Mouse (Mus musculus): ENCODE results near the gene Snrnp70. TPM values are rescaled to one million over a fixed set of nuclear protein-coding genes. Genes with fewer than 3 reads are reported as not detected.

Snrnp70 gene
- 305 and 308 TPM in 2 replicates for polyA plus RNA-seq (2016; fragmentation: Nextera tagmentation; extraction: Ambion mirVana)

DNA sequence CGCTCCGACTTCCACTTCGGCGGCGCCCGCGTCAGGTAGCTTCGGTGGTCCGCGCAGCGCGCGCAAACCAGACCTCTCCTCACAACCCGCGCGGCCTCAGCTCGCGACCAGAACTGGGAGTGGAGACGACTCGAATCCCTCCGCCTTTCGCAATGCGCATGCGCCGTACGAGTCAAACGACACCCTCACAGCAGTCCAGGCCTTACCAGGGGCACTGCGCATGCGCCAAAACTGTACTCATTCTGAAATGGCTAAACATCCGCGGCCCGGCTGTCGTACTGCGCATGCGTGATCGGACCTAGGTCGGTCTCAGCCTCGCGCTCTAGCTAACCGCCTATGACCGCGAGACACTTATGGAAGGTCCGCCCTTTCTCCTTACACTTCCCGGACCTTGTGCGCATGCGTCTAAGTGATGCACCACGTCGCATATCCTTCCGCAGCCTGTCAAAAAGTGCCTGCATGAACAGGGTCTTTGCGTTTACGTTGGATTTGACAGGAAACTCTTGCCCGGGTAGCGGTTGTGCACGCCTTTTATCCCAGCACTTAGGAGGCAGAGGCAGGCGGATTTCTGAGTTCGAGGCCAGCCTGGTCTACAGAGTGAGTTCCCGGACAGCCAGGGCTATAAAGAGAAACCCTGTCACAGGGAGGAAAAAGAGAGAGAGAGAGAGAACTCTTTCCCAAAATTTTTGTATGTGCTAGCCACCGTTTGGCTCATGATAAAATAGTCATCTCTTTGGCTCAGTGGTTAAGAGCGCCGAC, at the start of gene Snrnp70:
Gene Snrnp70 (minus strand): TSS at position 165 of the 759 bp plus-strand sequence.
- peak within 1 kb of the TSS; percentile 87 for H3K4me3 ChIP-seq
- no peaks in the 10 kb centered on the region for H3K27me3 ChIP-seq (ENCODE audit: low read depth, poor library complexity, severe bottlenecking)
- peaks cover 18% of the 10 kb centered on the region for H3K4me1 ChIP-seq
- WGBS: under 1% methylated on average over 60 of the region's 60 CpGs
- H3K36me3 ChIP-seq: peaks cover 38% of the 10 kb centered on the region
- DNase-seq (ENCODE audit: low spot score): peak; percentile 100
- H3K27ac ChIP-seq: peak within 1 kb of the TSS; percentile 98
- H3K9me3 ChIP-seq (replicated peaks): no peaks in the 10 kb centered on the region

GRCm38 (mm10) chr7:45443526-45444420, 48.2 kb upstream of the Snrnp70 start:
- H3K27ac ChIP-seq: no peak overlapping the region
- H3K4me3 ChIP-seq: no peak overlapping the region
- H3K9me3 ChIP-seq (replicated peaks): no peaks in the 10 kb centered on the region
- peaks cover 83% of the 10 kb centered on the region for H3K36me3 ChIP-seq
- no peaks in the 10 kb centered on the region for H3K27me3 ChIP-seq (ENCODE audit: low read depth, poor library complexity, severe bottlenecking)
- 85% methylated on average over 22 of the region's 22 CpGs for WGBS
- peaks cover 2% of the 10 kb centered on the region; the same call in 1 of the 2 replicates for H3K4me1 ChIP-seq
- no peak for DNase-seq (ENCODE audit: low spot score)

- Histone ChIP-seq H3K9me3 (replicated peaks) (no peaks in the 10 kb centered on the region), H3K27me3 (ENCODE audit: low read depth, poor library complexity, severe bottlenecking) (no peaks in the 10 kb centered on the region), H3K27ac (peak within 1 kb of the TSS; percentile 75), H3K36me3 (peaks cover 34% of the 10 kb centered on the region), H3K4me3 (peak within 1 kb of the TSS; percentile 35), H3K4me1 (peaks cover 48% of the 10 kb centered on the region)
- WGBS: 13% methylated on average over 19 of the region's 19 CpGs
- peak; percentile 57 for DNase-seq (ENCODE audit: low spot score)
Measured at GRCm38 (mm10) chr7:45437521-45438276, 42.2 kb upstream of the Snrnp70 start, which contains the start of gene Ruvbl2. Gene Ruvbl2 (minus strand): TSS chr7:45438096.

DNA sequence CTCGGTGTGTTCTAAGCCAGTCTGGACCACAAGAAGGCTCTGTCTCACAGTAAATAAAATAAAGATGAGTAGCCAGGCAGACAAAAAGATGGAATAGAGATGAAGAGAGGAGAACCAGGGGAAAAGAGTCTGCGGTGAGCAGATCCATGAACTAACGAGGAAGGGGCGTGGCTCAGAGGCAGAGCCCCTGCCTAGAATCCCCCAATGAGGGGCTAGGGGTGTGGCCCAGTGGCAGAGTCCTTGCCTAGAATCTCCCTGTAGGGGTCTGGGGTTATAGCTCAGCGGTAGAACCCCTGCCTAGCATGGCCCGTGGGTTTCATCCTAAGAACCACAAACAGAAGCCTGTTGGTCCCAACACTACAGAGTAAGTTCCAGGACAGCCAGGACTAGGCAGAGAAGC, 41.5 kb upstream of the Snrnp70 start:
- peak overlapping the region; percentile 35 for H3K4me3 ChIP-seq

GRCm38 (mm10) chr7:45436444-45436843, 40.9 kb upstream of the Snrnp70 start:
- Histone ChIP-seq H3K27me3 (ENCODE audit: low read depth, poor library complexity, severe bottlenecking) (no peaks in the 10 kb centered on the region), H3K4me1 (peaks cover 52% of the 10 kb centered on the region), H3K9me3 (replicated peaks) (no peaks in the 10 kb centered on the region), H3K4me3 (peak overlapping the region; percentile 35; the same call in 1 of the 2 replicates), H3K36me3 (peaks cover 38% of the 10 kb centered on the region), H3K27ac (no peak overlapping the region; the same call in 1 of the 2 replicates)
- WGBS: 93% methylated on average over 5 of the region's 5 CpGs
- DNase-seq (ENCODE audit: low spot score): no peak

More for the DNA sequence above, 41.5 kb upstream of the Snrnp70 start:
- 20% methylated on average over 6 of the region's 6 CpGs for WGBS
- Histone ChIP-seq H3K27ac (peak overlapping the region; percentile 75), H3K4me1 (peaks cover 52% of the 10 kb centered on the region), H3K9me3 (replicated peaks) (no peaks in the 10 kb centered on the region), H3K27me3 (ENCODE audit: low read depth, poor library complexity, severe bottlenecking) (no peaks in the 10 kb centered on the region), H3K36me3 (peaks cover 35% of the 10 kb centered on the region)
- DNase-seq (ENCODE audit: low spot score): peak; percentile 39

DNA sequence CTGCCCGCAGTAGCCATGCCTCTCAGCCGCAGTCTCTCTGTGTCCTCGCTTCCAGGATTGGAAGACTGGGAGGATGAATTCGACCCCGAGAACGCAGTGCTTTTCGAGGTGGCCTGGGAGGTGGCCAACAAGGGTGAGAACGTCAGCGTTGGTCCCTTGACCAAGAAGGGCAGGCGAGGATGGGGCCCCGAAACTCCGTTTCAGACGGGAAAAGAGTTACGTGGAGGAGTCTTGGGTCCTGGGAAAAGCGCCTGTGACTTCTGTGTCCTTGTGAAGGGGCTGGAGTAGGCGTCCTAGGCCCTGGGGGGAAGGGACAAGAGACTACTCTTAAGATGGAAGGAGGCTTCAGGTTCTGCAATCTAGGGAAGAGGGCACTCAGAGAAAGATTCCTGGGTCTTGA, 39.5 kb upstream of the Snrnp70 start:
- H3K9me3 ChIP-seq (replicated peaks): no peaks in the 10 kb centered on the region
- WGBS: 2% methylated on average over 16 of the region's 16 CpGs
- H3K36me3 ChIP-seq: peaks cover 38% of the 10 kb centered on the region
- DNase-seq (ENCODE audit: low spot score): no peak
- peaks cover 52% of the 10 kb centered on the region for H3K4me1 ChIP-seq
- peak overlapping the region; percentile 78 for H3K4me3 ChIP-seq
- no peaks in the 10 kb centered on the region for H3K27me3 ChIP-seq (ENCODE audit: low read depth, poor library complexity, severe bottlenecking)
- peak overlapping the region; percentile 88 for H3K27ac ChIP-seq

DNA sequence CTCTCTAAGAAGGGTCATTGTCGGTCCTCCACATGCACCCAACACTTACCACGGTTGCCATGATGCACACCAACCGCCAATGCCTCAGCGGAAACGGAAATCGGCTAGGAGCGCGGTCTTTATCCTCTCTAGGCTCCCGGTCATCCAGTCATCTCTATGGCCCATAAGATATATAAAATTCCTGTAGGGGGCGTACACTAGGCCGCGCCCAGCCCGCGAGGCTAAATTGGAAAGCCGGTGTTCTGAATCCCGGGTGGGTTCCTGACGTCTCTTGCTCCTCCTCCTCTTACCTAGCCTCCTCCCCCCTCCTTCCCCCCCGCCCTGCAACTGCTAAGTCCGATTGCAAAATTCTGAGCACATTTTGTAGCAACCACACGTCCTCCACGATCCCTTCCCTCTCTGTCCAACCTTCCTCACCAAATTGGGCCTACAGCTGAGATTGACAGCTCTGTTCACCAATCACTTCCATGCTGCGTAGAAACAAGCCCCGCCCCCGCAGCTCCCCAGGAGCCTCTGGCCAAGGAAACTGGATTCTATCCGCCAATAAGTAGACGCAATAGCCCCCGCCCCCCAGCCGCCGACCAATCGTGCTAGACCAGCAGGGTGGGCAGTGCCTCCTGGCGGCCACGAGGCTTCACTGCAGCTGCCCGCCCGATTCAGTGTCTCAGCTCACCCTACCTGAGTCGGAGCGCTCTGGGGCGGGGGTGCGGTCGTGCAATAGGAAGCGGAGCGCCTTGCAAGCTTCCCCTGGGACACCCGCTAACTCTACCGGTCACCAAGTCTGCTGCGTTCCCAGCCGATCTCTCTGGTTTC, 38.9 kb upstream of the Snrnp70 start, which contains the start of gene Gys1:
Gene Gys1 (plus strand): TSS at position 642 of the 813 bp plus-strand sequence.
- Histone ChIP-seq H3K4me3 (peak within 1 kb of the TSS; percentile 78), H3K9me3 (replicated peaks) (no peaks in the 10 kb centered on the region), H3K4me1 (peaks cover 52% of the 10 kb centered on the region), H3K36me3 (peaks cover 38% of the 10 kb centered on the region), H3K27me3 (ENCODE audit: low read depth, poor library complexity, severe bottlenecking) (no peaks in the 10 kb centered on the region), H3K27ac (peak within 1 kb of the TSS; percentile 88)
- under 1% methylated on average over 45 of the region's 45 CpGs for WGBS
- peak; percentile 100 for DNase-seq (ENCODE audit: low spot score)

DNA sequence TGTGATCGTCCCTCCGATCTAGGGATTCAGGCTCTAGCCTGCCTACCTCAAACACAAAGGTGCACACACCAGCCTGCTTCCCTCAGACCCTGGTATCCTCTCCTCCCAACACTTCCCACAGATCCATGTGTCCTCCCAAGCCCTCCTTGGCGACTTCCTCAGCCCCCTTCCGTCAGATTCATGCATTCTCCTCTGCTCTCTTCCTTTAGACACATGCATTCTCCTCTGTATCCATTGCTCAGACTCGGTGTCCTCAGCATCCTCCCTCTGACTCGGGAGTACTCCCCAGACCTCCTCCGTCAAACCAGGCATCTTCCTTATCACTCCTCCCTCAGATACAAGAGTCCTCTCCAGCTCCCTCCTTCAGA, 38.3 kb upstream of the Snrnp70 start:
- Histone ChIP-seq H3K27ac (peak overlapping the region; percentile 88), H3K36me3 (peaks cover 41% of the 10 kb centered on the region), H3K4me1 (peaks cover 52% of the 10 kb centered on the region), H3K4me3 (peak overlapping the region; percentile 78), H3K9me3 (replicated peaks) (no peaks in the 10 kb centered on the region), H3K27me3 (ENCODE audit: low read depth, poor library complexity, severe bottlenecking) (no peaks in the 10 kb centered on the region)
- DNase-seq (ENCODE audit: low spot score): no peak
- WGBS: under 1% methylated on average over 7 of the region's 7 CpGs

- Histone ChIP-seq H3K36me3 (peaks cover 100% of the 10 kb centered on the region), H3K27ac (no peak overlapping the region), H3K9me3 (replicated peaks) (no peaks in the 10 kb centered on the region), H3K4me1 (no peaks in the 10 kb centered on the region), H3K4me3 (no peak overlapping the region), H3K27me3 (ENCODE audit: low read depth, poor library complexity, severe bottlenecking) (peaks cover 7% of the 10 kb centered on the region)
- no peak for DNase-seq (ENCODE audit: low spot score)
- 95% methylated on average over 8 of the region's 8 CpGs for WGBS
Measured at GRCm38 (mm10) chr7:45426556-45426955, 31.0 kb upstream of the Snrnp70 start.

DNA sequence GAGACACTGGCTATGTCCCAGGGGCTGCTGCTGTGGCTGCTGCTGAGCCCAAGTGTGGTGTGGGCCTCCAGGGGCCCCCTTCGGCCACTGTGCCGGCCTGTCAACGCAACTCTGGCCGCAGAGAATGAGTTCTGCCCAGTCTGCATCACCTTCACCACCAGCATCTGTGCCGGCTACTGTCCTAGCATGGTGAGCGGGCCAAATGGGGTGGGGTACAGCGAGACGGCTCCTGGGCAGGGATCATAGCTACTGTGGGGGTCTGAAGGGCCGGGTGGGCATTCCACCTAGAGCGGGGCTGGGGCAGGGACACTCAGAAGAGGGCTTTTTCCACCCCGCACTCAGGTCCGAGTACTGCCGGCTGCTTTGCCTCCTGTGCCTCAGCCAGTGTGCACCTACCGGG, 25.7 kb upstream of the Snrnp70 start:
- H3K9me3 ChIP-seq (replicated peaks): no peaks in the 10 kb centered on the region
- WGBS: 91% methylated on average over 14 of the region's 14 CpGs
- peaks cover 61% of the 10 kb centered on the region for H3K27me3 ChIP-seq (ENCODE audit: low read depth, poor library complexity, severe bottlenecking)
- no peak overlapping the region for H3K27ac ChIP-seq
- H3K4me3 ChIP-seq: no peak overlapping the region
- peaks cover 22% of the 10 kb centered on the region for H3K4me1 ChIP-seq
- peaks cover 58% of the 10 kb centered on the region for H3K36me3 ChIP-seq
- no peak for DNase-seq (ENCODE audit: low spot score)

DNA sequence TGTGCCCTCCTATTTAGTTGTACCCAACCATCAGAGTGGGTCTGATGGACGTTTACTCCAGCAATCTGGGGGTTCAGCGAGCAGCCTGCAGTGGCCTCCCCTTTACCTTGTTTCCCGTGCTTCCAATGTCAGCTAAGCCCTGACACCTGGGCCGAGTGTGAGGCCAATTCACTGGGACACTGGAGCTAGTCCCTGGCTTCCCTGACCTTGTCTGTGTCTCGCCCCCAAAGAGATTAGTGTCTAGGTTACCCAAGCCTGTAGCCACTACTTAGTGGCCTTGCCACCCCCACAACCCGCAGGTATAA, 25.0 kb upstream of the Snrnp70 start, which contains the start of gene Lhb:
Gene Lhb (plus strand): TSS at position 206 of the 305 bp plus-strand sequence.
- H3K27ac ChIP-seq: 0 out of 2 replicates have a peak within 1 kb of the TSS, but pooled peaks have one; percentile 10
- DNase-seq (ENCODE audit: low spot score): no peak
- H3K9me3 ChIP-seq (replicated peaks): no peaks in the 10 kb centered on the region
- H3K4me1 ChIP-seq: peaks cover 26% of the 10 kb centered on the region
- WGBS: 55% methylated on average over 6 of the region's 6 CpGs
- peaks cover 52% of the 10 kb centered on the region for H3K36me3 ChIP-seq
- H3K4me3 ChIP-seq: peak within 1 kb of the TSS; percentile 20; the same call in 1 of the 2 replicates
- peaks cover 67% of the 10 kb centered on the region for H3K27me3 ChIP-seq (ENCODE audit: low read depth, poor library complexity, severe bottlenecking)

All from limb, embryonic 10.5 days (tissue).